Mouse (Mus musculus) stomach, embryonic 14.5 days (tissue): ENCODE measurements around the gene Chrm4. TPM values are rescaled to one million over a fixed set of nuclear protein-coding genes. Genes with fewer than 3 reads are reported as not detected.

Experiments used
- ATAC-seq: fragments of 200-750 bp; cut with Nextera tagmentation; 2 replicates; pipeline ENCODE4 v1.8.0; 2017; ENCODE audit warnings: low read depth, moderate TSS enrichment; ENCODE audit not compliant: insufficient number of reproducible peaks, insufficient read depth, low FRiP score
- H3K27ac ChIP-seq: fragments of 300-500 bp; sonication (generic); 2 replicates; pipeline ENCODE4 v1.5.1; 2014; ENCODE audit warnings: mild to moderate bottlenecking, low read length, moderate library complexity, mixed read lengths
- H3K27me3 ChIP-seq: fragments of 300-500 bp; sonication (generic); 2 replicates; pipeline ENCODE4 v1.6.1; 2014; ENCODE audit warnings: low read length, control low read depth, mixed read lengths; ENCODE audit not compliant: control insufficient read depth, insufficient read depth
- H3K36me3 ChIP-seq: fragments of 300-500 bp; sonication (generic); 2 replicates; pipeline ENCODE4 v1.6.1; 2014; ENCODE audit warnings: mild to moderate bottlenecking, control low read depth, low read length, moderate library complexity, mixed read lengths; ENCODE audit not compliant: control insufficient read depth, insufficient read depth
- H3K4me1 ChIP-seq: fragments of 300-500 bp; sonication (generic); 2 replicates; pipeline ENCODE4 v1.6.1; 2014; ENCODE audit warnings: low read length, control low read depth, mixed read lengths; ENCODE audit not compliant: control insufficient read depth, insufficient read depth
- H3K4me2 ChIP-seq: fragments of 300-500 bp; sonication (generic); replicated peaks from 2 replicates; pipeline ENCODE4 v1.6.1; 2014; ENCODE audit warnings: low read depth, low read length, control low read depth
- H3K4me3 ChIP-seq: fragments of 300-500 bp; sonication (generic); 2 replicates; pipeline ENCODE4 v1.5.1; 2014; ENCODE audit warnings: low read depth, low read length, control low read depth
- H3K9ac ChIP-seq: fragments of 300-500 bp; sonication (generic); replicated peaks from 2 replicates; pipeline ENCODE4 v1.6.1; 2014; ENCODE audit warnings: low read depth, mild to moderate bottlenecking, control low read depth, low read length, moderate library complexity, mixed read lengths
- H3K9me3 ChIP-seq: fragments of 300-500 bp; sonication (generic); 2 replicates; pipeline ENCODE4 v1.6.1; 2016; ENCODE audit warnings: low read depth, low read length, control low read depth; ENCODE audit not compliant: control insufficient read depth
- WGBS: fragments of 180-500 bp; shearing (Covaris S2); extraction: QIAGEN DNeasy Blood & Tissue Kit; methylation state at CpG from one replicate; pipeline ENCODE4 v1.1.7; 2014; 5-methylcytosine and 5-hydroxymethylcytosine counted together
- polyA plus RNA-seq: library from polyadenylated mRNA; unstranded; fragments of >200 nt; fragmentation: Nextera tagmentation; extraction: Ambion mirVana; gene quantifications from 2 replicates; pipeline ENCODE4 v1.2.1, GENCODE M21; 2014

Gene Chrm4
- polyA plus RNA-seq, 1 experiment from 2014 or later: not detected

DNA sequence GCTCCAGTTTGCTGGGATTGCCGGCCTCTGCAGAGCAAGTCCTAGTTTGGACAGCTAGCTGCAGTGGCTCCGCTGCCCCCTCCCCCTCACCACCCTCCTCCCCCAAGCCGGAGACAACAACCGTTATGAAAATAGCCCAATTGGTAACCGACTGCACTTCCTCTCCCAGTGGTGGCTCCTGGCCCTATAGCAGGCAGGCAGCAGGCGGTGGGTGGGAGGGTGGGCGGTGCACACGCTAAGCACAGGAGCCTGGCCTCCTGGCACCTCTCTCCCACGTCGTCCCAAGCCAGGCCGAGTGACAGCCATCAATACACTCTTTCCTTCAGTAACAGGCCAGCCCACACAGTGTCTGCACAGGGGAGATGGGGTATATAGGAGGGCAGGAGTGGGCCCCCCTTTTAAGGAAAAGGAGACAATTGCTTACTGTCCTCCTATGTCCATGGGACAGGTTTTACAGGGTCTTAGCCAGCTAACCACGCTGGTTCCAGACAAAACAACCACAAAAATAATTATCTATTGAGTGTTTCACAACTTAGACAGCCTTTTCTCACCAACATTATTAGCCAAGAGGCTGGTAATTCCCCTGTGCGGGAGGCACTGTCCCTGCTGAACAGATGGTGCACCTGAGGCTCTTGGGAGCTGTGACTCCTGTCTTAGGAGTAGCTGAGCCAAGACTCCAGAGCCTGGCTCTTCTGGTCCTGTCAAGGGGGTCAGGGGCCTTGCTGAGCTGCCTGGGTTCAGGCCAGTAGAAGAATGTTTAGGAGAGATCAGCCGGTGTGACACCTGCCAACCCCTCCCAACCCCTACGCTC, 23.4 kb downstream of the Chrm4 start:
- peaks cover 50% of the 10 kb centered on the region for H3K4me1 ChIP-seq
- H3K4me2 ChIP-seq: peak overlapping the region; percentile 32
- no peaks in the 10 kb centered on the region for H3K36me3 ChIP-seq
- H3K4me3 ChIP-seq: no peak overlapping the region
- 14% methylated on average over 15 of the region's 15 CpGs for WGBS
- no peaks in the 10 kb centered on the region for H3K27me3 ChIP-seq
- peak overlapping the region; percentile 80; the same call in 1 of the 2 replicates for H3K27ac ChIP-seq
- no peak overlapping the region for H3K9ac ChIP-seq
- ATAC-seq: peak; percentile 56; the same call in 1 of the 2 replicates
- H3K9me3 ChIP-seq: no peaks in the 10 kb centered on the region

- H3K4me3 ChIP-seq: no peak overlapping the region
- peak overlapping the region; percentile 55; the same call in 1 of the 2 replicates for H3K27ac ChIP-seq
- peak; percentile 51 for ATAC-seq
- H3K27me3 ChIP-seq: no peaks in the 10 kb centered on the region
- no peaks in the 10 kb centered on the region for H3K36me3 ChIP-seq
- H3K4me1 ChIP-seq: peaks cover 49% of the 10 kb centered on the region
- WGBS: 9% methylated on average over 5 of the region's 5 CpGs
- H3K4me2 ChIP-seq: no peak overlapping the region
- no peaks in the 10 kb centered on the region for H3K9me3 ChIP-seq
- H3K9ac ChIP-seq: no peak overlapping the region
These were observed 26.8 kb downstream of the Chrm4 start for GRCm38 (mm10) chr2:91953825-91954224.

- whole genome bisulfite sequencing: 70% methylated on average over 4 of the region's 4 CpGs
- no peaks in the 10 kb centered on the region for H3K27me3 ChIP-seq
- no peaks in the 10 kb centered on the region for H3K9me3 ChIP-seq
- H3K27ac ChIP-seq: no peak overlapping the region
- H3K9ac ChIP-seq: no peak overlapping the region
- peaks cover 47% of the 10 kb centered on the region for H3K4me1 ChIP-seq
- H3K4me3 ChIP-seq: no peak overlapping the region
- no peaks in the 10 kb centered on the region for H3K36me3 ChIP-seq
- no peak overlapping the region for H3K4me2 ChIP-seq
- ATAC-seq: no peak
These were observed 28.1 kb downstream of the Chrm4 start for GRCm38 (mm10) chr2:91955121-91955591.

- Histone ChIP-seq H3K27me3 (no peaks in the 10 kb centered on the region), H3K36me3 (no peaks in the 10 kb centered on the region), H3K4me3 (no peak overlapping the region), H3K4me1 (peaks cover 40% of the 10 kb centered on the region), H3K9me3 (no peaks in the 10 kb centered on the region), H3K4me2 (no peak overlapping the region), H3K9ac (no peak overlapping the region), H3K27ac (no peak overlapping the region)
- ATAC-seq: no peak
- 82% methylated on average over 6 of the region's 6 CpGs for WGBS
These were observed 28.8 kb downstream of the Chrm4 start for GRCm38 (mm10) chr2:91955875-91956274.

DNA sequence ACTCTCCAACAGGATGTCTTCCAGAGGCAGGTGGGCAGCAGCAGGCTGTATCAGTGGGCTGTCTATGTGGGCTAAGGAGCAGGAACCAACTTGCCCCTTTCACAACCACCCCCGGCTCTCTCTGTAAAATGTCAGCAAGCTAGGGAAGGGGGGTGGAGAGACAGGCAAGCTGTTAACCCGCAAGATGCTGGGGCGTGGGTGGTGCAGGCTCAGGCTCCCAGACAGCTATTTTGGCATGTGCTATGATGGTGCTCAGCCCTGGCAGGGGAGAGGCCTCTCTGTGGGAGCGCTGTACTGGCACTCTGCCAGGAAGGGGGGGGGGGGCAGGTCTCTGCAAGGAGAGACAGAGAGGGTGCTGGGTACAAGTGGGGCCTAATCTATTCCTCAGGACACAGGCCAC, 30.0 kb downstream of the Chrm4 start:
- 10% methylated on average over 4 of the region's 4 CpGs for WGBS
- H3K27ac ChIP-seq: peak overlapping the region; percentile 21; the same call in 1 of the 2 replicates
- H3K4me2 ChIP-seq: no peak overlapping the region
- H3K27me3 ChIP-seq: no peaks in the 10 kb centered on the region
- no peaks in the 10 kb centered on the region for H3K9me3 ChIP-seq
- no peak overlapping the region for H3K4me3 ChIP-seq
- no peak overlapping the region for H3K9ac ChIP-seq
- peak; percentile 59; the same call in 1 of the 2 replicates for ATAC-seq
- no peaks in the 10 kb centered on the region for H3K36me3 ChIP-seq
- H3K4me1 ChIP-seq: peaks cover 50% of the 10 kb centered on the region

DNA sequence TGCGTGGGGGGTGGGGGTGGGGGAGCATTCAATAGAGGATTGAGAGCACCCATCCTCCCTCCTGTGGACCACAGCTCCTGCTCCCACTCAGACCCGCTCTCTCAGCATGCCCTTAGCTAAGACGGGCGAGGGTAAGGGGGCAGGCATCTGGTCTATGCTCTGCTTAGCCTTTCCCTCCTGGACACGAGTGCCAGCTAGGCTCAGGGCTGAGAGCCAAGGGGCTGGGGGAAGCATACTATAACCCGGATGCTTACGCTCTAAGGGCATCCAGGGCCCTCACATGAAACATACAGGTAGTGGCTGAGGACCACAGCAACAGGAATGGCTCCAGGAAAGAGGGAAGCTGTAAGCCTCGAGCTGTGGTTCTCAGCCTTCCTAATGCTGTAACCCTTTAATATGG, 31.0 kb downstream of the Chrm4 start:
- Histone ChIP-seq H3K27ac (no peak overlapping the region), H3K4me2 (no peak overlapping the region), H3K9ac (no peak overlapping the region), H3K4me1 (peaks cover 58% of the 10 kb centered on the region), H3K9me3 (no peaks in the 10 kb centered on the region), H3K4me3 (no peak overlapping the region), H3K27me3 (no peaks in the 10 kb centered on the region), H3K36me3 (no peaks in the 10 kb centered on the region)
- no peak for ATAC-seq
- 79% methylated on average over 8 of the region's 8 CpGs for WGBS

DNA sequence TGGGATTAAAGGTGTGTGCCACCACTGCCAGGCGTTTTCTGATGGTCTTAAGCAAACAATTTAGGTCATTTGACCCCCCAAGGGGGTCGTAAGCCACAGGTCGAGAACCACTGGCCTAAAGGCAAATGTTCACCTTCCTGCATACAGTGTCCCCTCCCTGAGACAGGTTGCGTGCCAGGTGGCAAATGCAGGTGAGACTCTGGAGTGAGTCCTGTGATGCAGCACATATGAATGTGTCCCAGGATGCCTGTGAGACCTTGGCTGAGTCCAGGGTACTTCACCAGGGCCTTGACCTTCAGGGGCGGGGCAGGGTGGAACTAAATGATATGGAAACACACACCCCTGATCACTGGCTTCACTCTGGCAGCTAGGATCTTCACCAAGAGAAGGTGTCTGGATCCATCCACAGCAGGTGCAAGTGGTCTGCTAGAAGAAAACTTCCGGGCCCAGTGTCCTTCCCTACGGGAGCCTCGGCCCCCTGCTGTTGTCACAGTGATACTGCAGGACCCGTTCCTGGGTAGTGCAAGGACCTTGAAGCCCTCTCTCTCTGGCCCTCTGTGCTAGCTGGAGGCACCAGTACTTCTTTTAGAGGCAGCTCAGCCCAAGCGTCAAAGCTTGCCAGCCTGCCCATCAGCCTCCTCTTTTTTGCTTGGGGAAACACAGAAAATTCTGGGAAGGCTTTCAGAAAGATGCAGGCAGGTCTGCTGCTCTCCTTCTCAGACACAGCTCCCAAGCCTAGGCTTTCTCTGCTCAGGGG, 31.8 kb downstream of the Chrm4 start:
- Histone ChIP-seq H3K36me3 (no peaks in the 10 kb centered on the region), H3K27ac (no peak overlapping the region), H3K4me1 (peaks cover 52% of the 10 kb centered on the region), H3K27me3 (no peaks in the 10 kb centered on the region), H3K9ac (no peak overlapping the region), H3K4me2 (no peak overlapping the region), H3K9me3 (no peaks in the 10 kb centered on the region), H3K4me3 (no peak overlapping the region)
- ATAC-seq: no peak
- 44% methylated on average over 10 of the region's 10 CpGs for WGBS

- ATAC-seq: no peak
- WGBS: 75% methylated on average over 11 of the region's 11 CpGs
These were observed 32.7 kb downstream of the Chrm4 start for GRCm38 (mm10) chr2:91959544-91960410.

More at GRCm38 (mm10) chr2:91959544-91960410, 32.7 kb downstream of the Chrm4 start:
- H3K36me3 ChIP-seq: no peaks in the 10 kb centered on the region
- no peaks in the 10 kb centered on the region for H3K27me3 ChIP-seq
- no peaks in the 10 kb centered on the region for H3K9me3 ChIP-seq
- H3K4me1 ChIP-seq: peaks cover 48% of the 10 kb centered on the region
- H3K9ac ChIP-seq: no peak overlapping the region
- no peak overlapping the region for H3K27ac ChIP-seq
- H3K4me2 ChIP-seq: no peak overlapping the region
- no peak overlapping the region for H3K4me3 ChIP-seq
